Mouse (Mus musculus) CD8-positive naive resting alpha-beta T cell, adult 57 days (primary cell): ENCODE results near the gene Gm7849. TPM values are rescaled to one million over a fixed set of nuclear protein-coding genes. Genes with fewer than 3 reads are reported as not detected.

Experiments
- total RNA-seq: library from RNA; stranded (reverse); gene quantifications from one replicate; pipeline ENCODE4 v1.2.4, GENCODE M21; 2023

Gm7849 gene
- not detected for total RNA-seq

GRCm38 (mm10) chr8:21456460-21456859, at the start of gene Gm7849:
Gene Gm7849 (minus strand): TSS chr8:21456560.

GRCm38 (mm10) chr8:21427111-21427510, 29.2 kb downstream of the Gm7849 start, which contains the start of gene Defa36:
Gene Defa36 (plus strand): TSS chr8:21427411.

Other genes with a start within 250 kb of the Gm7849 start
- gene Gm15292, start 206.8 kb downstream of the Gm7849 start, total RNA-seq, result not detected
- not detected for gene Defa27, start 141.0 kb downstream of the Gm7849 start, total RNA-seq
- not detected for gene Defa29, start 129.5 kb downstream of the Gm7849 start, total RNA-seq
- not detected for gene Defa2, start 78.0 kb downstream of the Gm7849 start, total RNA-seq
- not detected for gene Defa33, start 64.7 kb downstream of the Gm7849 start, total RNA-seq
- not detected for gene Defa36, start 29.1 kb downstream of the Gm7849 start, total RNA-seq
- not detected for gene Defa20, start 52.7 kb upstream of the Gm7849 start, total RNA-seq
- gene Defa32, start 72.5 kb upstream of the Gm7849 start, total RNA-seq, result not detected
- not detected for gene Defa37, start 108.8 kb upstream of the Gm7849 start, total RNA-seq
- not detected for gene Defa28, start 126.4 kb upstream of the Gm7849 start, total RNA-seq
- gene Gm7861, start 137.9 kb upstream of the Gm7849 start, total RNA-seq, result not detected
- not detected for gene Defa26, start 161.6 kb upstream of the Gm7849 start, total RNA-seq
- not detected for gene Defa17, start 199.2 kb upstream of the Gm7849 start, total RNA-seq
- not detected for gene Defa34, start 209.2 kb upstream of the Gm7849 start, total RNA-seq
- gene AY761184, start 247.1 kb upstream of the Gm7849 start, total RNA-seq, result not detected